Mouse (Mus musculus): Measurements from ENCODE around the gene Mblac1.

Gene Mblac1

GRCm38 (mm10) chr5:138193771-138194727, at the start of gene Mblac1:
Gene Mblac1 (plus strand): TSS chr5:138194314.
- peak; percentile 72 for DNase-seq (ENCODE audit: low spot score)

GRCm38 (mm10) chr5:138154390-138154789, 39.7 kb upstream of the Mblac1 start:
- DNase-seq (ENCODE audit: low spot score): no peak

- peak; percentile 85 for DNase-seq (ENCODE audit: low spot score)
These were observed 38.6 kb upstream of the Mblac1 start, which contains the start of gene Zfp113 for GRCm38 (mm10) chr5:138155443-138155976. Gene Zfp113 (minus strand): TSS chr5:138155744.

- no peak for DNase-seq (ENCODE audit: low spot score)
These were observed 33.8 kb upstream of the Mblac1 start for GRCm38 (mm10) chr5:138160224-138160762.

- peak; percentile 89 for DNase-seq (ENCODE audit: low spot score)
These were observed 33.1 kb upstream of the Mblac1 start, which contains the start of gene Cops6 for GRCm38 (mm10) chr5:138160842-138161665. Gene Cops6 (plus strand): TSS chr5:138161071.

GRCm38 (mm10) chr5:138163046-138163445, 31.1 kb upstream of the Mblac1 start:
- no peak for DNase-seq (ENCODE audit: low spot score)

GRCm38 (mm10) chr5:138163610-138164009, 30.5 kb upstream of the Mblac1 start:
- DNase-seq (ENCODE audit: low spot score): no peak

GRCm38 (mm10) chr5:138165594-138165993, 28.5 kb upstream of the Mblac1 start:
- no peak for DNase-seq (ENCODE audit: low spot score)

- DNase-seq (ENCODE audit: low spot score): peak; percentile 92
These were observed 23.1 kb upstream of the Mblac1 start for GRCm38 (mm10) chr5:138170936-138171561.

- peak; percentile 96 for DNase-seq (ENCODE audit: low spot score)
These were observed 22.2 kb upstream of the Mblac1 start, which contains the start of the genes Ap4m1 and Mcm7 for GRCm38 (mm10) chr5:138171695-138172491. Gene Ap4m1 (plus strand): TSS chr5:138172002. Gene Mcm7 (minus strand): TSS chr5:138172422.

GRCm38 (mm10) chr5:138173217-138173616, 20.9 kb upstream of the Mblac1 start:
- DNase-seq (ENCODE audit: low spot score): no peak

- DNase-seq (ENCODE audit: low spot score): peak; percentile 74
These were observed 7.0 kb upstream of the Mblac1 start, which contains the start of the genes Taf6 and Cnpy4 for GRCm38 (mm10) chr5:138186950-138187638. Gene Taf6 (minus strand): TSS chr5:138187451. Gene Cnpy4 (plus strand): TSS chr5:138187485.

- DNase-seq (ENCODE audit: low spot score): peak; percentile 59
These were observed 6.3 kb upstream of the Mblac1 start for GRCm38 (mm10) chr5:138187661-138188306.

- no peak for DNase-seq (ENCODE audit: low spot score)
These were observed 736 bp downstream of the Mblac1 start for GRCm38 (mm10) chr5:138194755-138195345.

- DNase-seq (ENCODE audit: low spot score): no peak
These were observed 1.3 kb downstream of the Mblac1 start for GRCm38 (mm10) chr5:138195463-138195862.

- DNase-seq (ENCODE audit: low spot score): no peak
These were observed 5.5 kb downstream of the Mblac1 start for GRCm38 (mm10) chr5:138199576-138199975.

- DNase-seq (ENCODE audit: low spot score): no peak
These were observed 8.0 kb downstream of the Mblac1 start for GRCm38 (mm10) chr5:138202086-138202485.

- DNase-seq (ENCODE audit: low spot score): no peak
These were observed 13.1 kb downstream of the Mblac1 start for GRCm38 (mm10) chr5:138207253-138207652.

- DNase-seq (ENCODE audit: low spot score): no peak
These were observed 13.8 kb downstream of the Mblac1 start for GRCm38 (mm10) chr5:138207873-138208272.
